ENCODE assay signal across 13 mouse cellular contexts in the genomic region with DNA sequence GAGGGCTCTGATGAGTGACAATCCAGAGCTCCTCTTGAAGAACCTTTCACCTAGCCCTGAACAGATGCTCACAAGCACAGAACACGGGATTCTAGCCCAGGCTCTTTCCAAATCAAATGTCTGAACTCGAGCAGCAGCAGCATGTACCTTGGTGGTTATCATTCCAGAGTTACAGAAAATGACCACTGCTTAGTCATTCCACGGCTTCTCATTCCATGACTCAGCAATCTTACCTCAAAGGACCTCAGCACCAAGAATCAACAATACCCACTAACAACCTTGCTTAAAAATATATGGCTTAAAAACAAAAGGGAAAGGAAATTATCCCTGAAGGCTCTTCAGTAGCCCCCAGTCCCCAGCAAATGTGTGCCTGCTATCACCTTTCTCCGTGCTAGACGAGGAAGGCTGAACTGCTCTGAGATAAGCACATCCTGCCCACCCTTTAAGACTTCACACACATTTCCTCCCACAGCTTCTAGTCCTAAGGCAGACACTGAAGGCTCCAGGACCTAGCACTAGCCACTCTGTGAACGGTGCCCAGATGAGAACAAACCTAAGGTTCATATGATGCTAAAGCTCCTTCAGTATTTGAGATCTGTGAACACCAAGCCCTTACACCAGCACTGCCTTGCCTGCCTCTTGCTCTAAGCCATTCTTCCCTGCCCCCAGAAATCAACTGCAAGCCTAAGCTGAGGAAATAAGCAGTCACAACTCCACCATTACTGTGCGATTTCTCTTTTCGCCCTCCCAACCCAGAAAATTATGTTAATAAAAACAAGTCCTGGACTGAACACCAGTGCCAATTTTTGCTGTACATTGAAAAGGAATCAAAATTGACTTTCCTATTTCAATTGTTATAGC. TPM values are rescaled to one million over a fixed set of nuclear protein-coding genes. Genes with fewer than 3 reads are reported as not detected.
DNase-seq lines count a peak whose midpoint lies in the region; ATAC-seq lines count a peak whose summit lies in the region.
"Had no signal": no experiment of that assay in that cellular context is flagged by ENCODE, and none has a peak within 500 bp of the region (broad histone marks: within the 10 kb centered on the region; RNA-seq: fewer than 3 reads in every experiment).

No protein-coding gene starts in this region.

- peak overlapping the region; percentile 87 for H3K4me3 ChIP-seq in megakaryocyte, embryonic 14.5 days (replicated peaks)
- H3K4me3 ChIP-seq in erythroblast, embryonic 14.5 days (replicated peaks) = peak overlapping the region; percentile 44
- H3K4me3 ChIP-seq: forebrain, embryonic 15.5 days; midbrain, embryonic 13.5 days had no signal

- no peak for ATAC-seq in megakaryocyte, adult 5-6 weeks (ENCODE audit: poor library complexity, severe bottlenecking)
- peak; percentile 50 for ATAC-seq in megakaryocyte-erythroid progenitor cell, adult 5-6 weeks (replicated peaks; ENCODE audit: low FRiP score, low TSS enrichment, poor library complexity, severe bottlenecking)
- ATAC-seq: forebrain, embryonic 15.5 days; hindbrain, embryonic 16.5 days; midbrain, embryonic 13.5 days had no signal

- no peaks in the 10 kb centered on the region for H3K27me3 ChIP-seq in megakaryocyte, embryonic 14.5 days (replicated peaks)
- H3K27me3 ChIP-seq in erythroblast, embryonic 14.5 days (ENCODE audit: control insufficient read depth) = no peaks in the 10 kb centered on the region
- H3K27me3 ChIP-seq: forebrain, embryonic 15.5 days; midbrain, embryonic 13.5 days had no signal

- H3K9me3 ChIP-seq in megakaryocyte, embryonic 14.5 days = no peaks in the 10 kb centered on the region
- H3K9me3 ChIP-seq in erythroblast, embryonic 14.5 days (ENCODE audit: control insufficient read depth, low read length) = no peaks in the 10 kb centered on the region
- H3K9me3 ChIP-seq: forebrain, embryonic 15.5 days; midbrain, embryonic 13.5 days had no signal

- H3K4me1 ChIP-seq in megakaryocyte, embryonic 14.5 days = peaks cover 73% of the 10 kb centered on the region
- H3K4me1 ChIP-seq in erythroblast, embryonic 14.5 days (ENCODE audit: control insufficient read depth) = peaks cover 33% of the 10 kb centered on the region
- H3K4me1 ChIP-seq: forebrain, embryonic 15.5 days; midbrain, embryonic 13.5 days had no signal

- peaks cover 95% of the 10 kb centered on the region for H3K36me3 ChIP-seq in megakaryocyte, embryonic 14.5 days (replicated peaks; ENCODE audit: low read length)
- H3K36me3 ChIP-seq in erythroblast, embryonic 14.5 days (ENCODE audit: control insufficient read depth) = peaks cover 93% of the 10 kb centered on the region

- peak; percentile 51 for DNase-seq in adrenal gland, adult 2 months
- no peak for DNase-seq in adrenal gland, postnatal 4 days (ENCODE audit: low spot score in 2 of 2)
- DNase-seq in gastrocnemius, postnatal 4 days (ENCODE audit: low spot score in 2 of 2) = no peak
- DNase-seq in Muller cell, postnatal 12 days (ENCODE audit: inconsistent ontology term) = no peak
- DNase-seq: lung, embryonic 14.5 days; right cerebral cortex, adult 18-20 months had no signal

RNA-seq across cellular contexts. Expression of a gene that starts 12.1 kb away (rescaled TPM):
- total RNA-seq in adrenal gland, adult 2 months (2021) = 100 to 1,000 TPM; 116 to 371 TPM
- 5.1 and 23.5 TPM in 2 replicates for polyA plus RNA-seq in adrenal gland, adult 2 months (2012; rRNA removed)
- 10 to 100 TPM; 20.9 to 39.2 TPM for total RNA-seq in adrenal gland, postnatal 4 days (2021)
- polyA plus RNA-seq in megakaryocyte, embryonic 14.5 days (2012; ENCODE audit: insufficient read depth, low replicate concordance) = 6.8 and 12.3 TPM in 2 replicates
- total RNA-seq in megakaryocyte, adult 5-6 weeks (2015) = 22.9 and 29.5 TPM in 2 replicates
- 14.5 and 16.7 TPM in 2 replicates for total RNA-seq in megakaryocyte, adult 5-6 weeks (2017)
- polyA plus RNA-seq in erythroblast, embryonic 14.5 days (2012) = 2.4 and 2.8 TPM in 2 replicates
- 136 and 180 TPM in 2 replicates for total RNA-seq in megakaryocyte-erythroid progenitor cell, adult 5-6 weeks (2014; fragmentation: Nextera tagmentation)
- 91.7 and 104 TPM in 2 replicates for total RNA-seq in megakaryocyte-erythroid progenitor cell, adult 5-6 weeks (2017)
- total RNA-seq in gastrocnemius, postnatal 4 days (2021) = 10 to 100 TPM; 34.9 to 38.7 TPM

RNA-seq across cellular contexts. Expression of a gene that starts 54.0 kb away (rescaled TPM):
- 10 to 100 TPM; 20.3 to 24.7 TPM for total RNA-seq in adrenal gland, adult 2 months (2021)
- polyA plus RNA-seq in adrenal gland, adult 2 months (2012; rRNA removed) = 8.1 and 11.2 TPM in 2 replicates
- 10 to 100 TPM; 23.9 to 26.5 TPM for total RNA-seq in adrenal gland, postnatal 4 days (2021)
- polyA plus RNA-seq in megakaryocyte, embryonic 14.5 days (2012; ENCODE audit: insufficient read depth, low replicate concordance) = 2.1 TPM in 1 of 2 replicates, not detected in the other
- 9.7 and 10.4 TPM in 2 replicates for total RNA-seq in megakaryocyte, adult 5-6 weeks (2015)
- 4.8 and 8.1 TPM in 2 replicates for total RNA-seq in megakaryocyte, adult 5-6 weeks (2017)
- 0.25 and 0.56 TPM in 2 replicates for polyA plus RNA-seq in erythroblast, embryonic 14.5 days (2012)
- 24.9 and 33.7 TPM in 2 replicates for total RNA-seq in megakaryocyte-erythroid progenitor cell, adult 5-6 weeks (2014; fragmentation: Nextera tagmentation)
- 13.9 and 29.8 TPM in 2 replicates for total RNA-seq in megakaryocyte-erythroid progenitor cell, adult 5-6 weeks (2017)
- total RNA-seq in gastrocnemius, postnatal 4 days (2021) = 10 to 100 TPM; 10.3 to 11.5 TPM
